Mouse (Mus musculus) induced T-regulatory cell, adult 2 months (primary cell): ENCODE measurements around the gene Clasp2.

ENCODE experiments used
- DNase-seq: peaks from one replicate; pipeline ENCODE4 v3.0.0-alpha.2; 2012; ENCODE audit warnings: low read depth

Gene Clasp2

DNA sequence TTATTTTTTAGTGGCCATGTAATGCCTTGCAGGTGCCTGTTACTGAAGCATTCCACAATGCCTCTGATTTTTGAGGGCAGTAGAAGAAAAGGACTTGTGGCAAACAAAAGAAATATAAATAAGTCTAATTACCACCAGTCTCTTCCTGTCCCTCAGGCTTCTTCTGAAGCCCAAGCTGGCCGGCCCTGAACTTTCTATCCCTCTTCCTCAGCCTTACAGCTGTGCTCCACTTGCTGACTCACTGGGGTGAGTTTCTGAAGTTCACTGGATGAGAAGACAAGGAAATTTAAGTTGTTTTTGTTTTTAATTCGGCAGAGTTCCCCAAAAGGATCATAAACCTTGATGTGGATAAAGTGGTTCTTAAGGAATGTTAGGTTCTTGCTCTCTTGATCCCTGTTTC, 74.6 kb downstream of the Clasp2 start:
- DNase-seq, result no peak

DNA sequence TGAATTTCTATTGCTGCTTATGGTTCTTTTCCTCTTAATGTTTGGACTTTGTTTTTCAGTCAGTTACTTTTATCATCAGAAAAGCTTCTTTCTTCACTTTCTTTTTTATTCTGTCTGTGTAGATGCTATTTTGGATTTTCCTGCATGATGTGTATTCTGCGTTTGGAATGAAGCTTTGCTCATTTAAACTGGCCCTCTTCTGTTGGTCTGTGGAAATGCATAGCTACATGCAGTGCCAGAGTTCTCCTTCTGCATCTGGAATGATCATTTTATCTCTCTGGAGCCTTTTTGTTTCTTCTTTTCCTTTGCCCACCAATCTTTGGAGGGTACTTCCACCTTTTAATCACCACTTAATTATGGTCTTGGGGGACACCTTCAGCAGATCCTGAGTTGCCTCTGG, 80.9 kb downstream of the Clasp2 start:
- DNase-seq, result no peak

DNA sequence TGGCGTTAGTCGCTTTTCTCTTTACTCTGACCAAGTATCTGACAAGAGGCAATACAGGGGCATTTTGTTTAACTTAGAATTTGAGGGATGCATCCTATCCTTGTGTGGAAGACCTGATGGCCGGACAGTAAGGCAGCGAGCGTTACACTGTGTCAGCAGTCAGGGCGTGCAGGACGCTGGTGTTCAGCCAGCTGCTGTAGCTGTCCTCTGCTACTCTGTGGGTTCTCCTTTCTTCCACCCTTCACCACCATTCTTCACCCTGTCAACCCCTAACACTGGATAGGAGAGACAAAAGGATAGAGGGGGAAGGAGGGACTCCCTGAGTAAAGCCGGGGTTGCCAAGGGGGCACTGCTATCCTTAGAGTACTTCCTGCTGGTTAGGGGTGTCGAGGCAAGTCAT, 87.4 kb downstream of the Clasp2 start:
- DNase-seq, result no peak

DNA sequence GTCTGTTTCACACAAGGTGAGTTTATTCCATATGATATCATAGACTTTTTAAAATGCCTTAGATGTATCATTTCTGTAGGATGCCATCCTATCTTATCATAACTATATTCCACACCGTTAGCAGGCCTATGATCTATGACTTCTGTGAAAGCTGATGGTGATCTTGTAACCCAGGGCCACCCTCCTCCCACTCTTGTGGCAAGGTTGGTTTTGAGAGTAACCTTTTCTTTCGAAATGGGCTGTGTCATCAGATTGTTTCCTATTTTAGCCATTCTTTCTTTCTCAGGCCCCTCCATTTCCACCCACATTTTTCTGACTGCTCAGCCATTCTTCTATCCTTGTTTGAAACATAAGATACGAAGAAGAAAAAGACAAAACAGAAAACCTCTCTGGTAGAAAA, 88.9 kb downstream of the Clasp2 start:
- no peak for DNase-seq

- no peak for DNase-seq
Observed at GRCm38 (mm10) chr9:113833481-113833880, 92.2 kb downstream of the Clasp2 start.

- no peak for DNase-seq
Observed at GRCm38 (mm10) chr9:113837001-113837400, 95.7 kb downstream of the Clasp2 start.

DNA sequence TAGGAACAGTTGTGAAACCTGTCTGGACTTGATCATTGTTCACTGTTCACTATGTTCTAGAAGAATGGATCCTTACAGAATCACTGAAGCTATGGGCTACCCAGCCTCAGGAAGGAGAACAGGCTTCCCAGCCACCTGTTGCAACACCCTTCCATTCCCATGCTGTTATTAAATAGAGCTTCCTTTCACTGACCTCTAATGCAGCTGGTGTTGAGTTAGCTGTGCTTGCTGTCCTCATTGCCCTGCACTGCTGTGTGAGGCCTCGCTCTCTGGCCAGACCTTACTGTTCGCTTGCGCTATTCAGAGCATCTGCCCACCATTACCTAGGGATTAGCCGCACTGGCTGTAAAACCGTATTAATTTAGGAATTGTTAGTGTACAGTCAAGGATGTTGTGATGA, 96.2 kb downstream of the Clasp2 start:
- no peak for DNase-seq

- no peak for DNase-seq
Observed at GRCm38 (mm10) chr9:113844029-113844428, 102.8 kb downstream of the Clasp2 start.

DNA sequence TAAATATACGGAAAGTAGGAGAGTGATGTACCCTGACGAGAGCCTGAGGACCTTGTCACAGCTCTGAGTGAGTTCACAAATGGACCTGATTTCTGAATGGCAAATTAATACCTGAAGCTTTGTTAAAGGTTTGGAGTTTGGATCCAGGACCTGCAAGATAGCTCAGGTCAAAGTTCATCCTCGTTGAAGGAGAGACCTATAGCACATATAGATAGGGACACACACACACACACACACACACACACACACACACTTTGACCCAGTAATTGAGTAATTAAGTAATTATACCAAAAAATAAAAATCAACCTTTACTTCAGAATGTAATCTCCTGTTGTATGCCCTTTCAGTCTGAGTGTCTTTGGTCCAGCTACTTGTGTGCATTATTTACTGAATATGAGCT, 114.2 kb downstream of the Clasp2 start:
- DNase-seq, result no peak

DNA sequence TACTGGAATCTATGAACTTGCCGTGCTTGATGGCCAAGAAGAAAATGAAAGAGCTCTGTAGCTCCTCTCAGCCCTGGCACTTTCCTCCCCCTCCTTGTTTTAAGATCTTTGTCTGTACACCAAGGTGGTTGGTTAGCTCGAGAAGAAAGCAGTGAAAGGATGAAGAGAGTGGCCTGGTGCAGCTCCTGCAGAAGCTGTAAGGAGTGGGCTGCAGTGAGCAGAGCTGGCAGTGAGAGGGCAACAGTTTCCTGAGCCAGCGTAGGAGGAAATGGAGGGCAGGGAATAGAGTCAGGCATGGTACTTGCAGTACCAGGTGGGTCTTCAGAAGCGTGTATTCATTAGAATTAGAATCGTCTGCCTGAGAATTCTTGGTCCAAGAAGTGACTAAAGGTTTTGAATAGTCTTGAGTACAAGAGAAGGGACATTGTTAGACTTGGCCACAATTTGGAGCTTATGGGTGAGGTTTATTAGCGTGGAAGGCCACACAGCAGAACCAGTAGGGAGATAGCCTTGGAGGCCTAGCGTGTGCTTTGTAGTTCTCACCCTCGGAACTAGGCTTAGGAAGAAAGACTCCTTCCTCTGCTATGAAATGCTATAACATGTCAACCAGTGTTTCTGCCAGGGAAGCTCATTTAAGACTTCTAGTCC, 116.1 kb downstream of the Clasp2 start:
- no peak for DNase-seq

- DNase-seq, result no peak
Observed at GRCm38 (mm10) chr9:113857929-113858440, 116.7 kb downstream of the Clasp2 start.

DNA sequence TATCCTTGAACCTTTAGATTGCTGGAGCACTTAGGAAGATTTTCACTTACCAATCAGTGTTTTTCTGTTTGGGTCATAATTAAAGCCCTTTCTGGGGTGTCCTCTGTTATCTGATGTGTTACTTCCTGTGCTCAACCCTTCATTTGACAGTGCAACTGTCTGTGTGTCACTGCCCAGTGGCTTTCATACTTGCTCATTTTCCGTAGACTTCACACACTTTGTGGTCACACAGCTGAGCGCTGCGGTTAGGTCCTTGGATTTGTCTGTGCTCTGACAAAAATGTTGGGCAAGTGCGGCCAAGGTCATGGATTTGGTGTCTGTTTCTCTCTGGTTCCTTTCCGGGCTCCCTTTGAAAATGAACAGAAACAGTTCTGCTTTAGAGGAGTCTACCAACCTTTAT, 118.1 kb downstream of the Clasp2 start:
- DNase-seq, result peak; percentile 44

GRCm38 (mm10) chr9:113863370-113863999, 122.2 kb downstream of the Clasp2 start:
- no peak for DNase-seq

- DNase-seq, result no peak
Observed at GRCm38 (mm10) chr9:113867951-113868350, 126.7 kb downstream of the Clasp2 start.

DNA sequence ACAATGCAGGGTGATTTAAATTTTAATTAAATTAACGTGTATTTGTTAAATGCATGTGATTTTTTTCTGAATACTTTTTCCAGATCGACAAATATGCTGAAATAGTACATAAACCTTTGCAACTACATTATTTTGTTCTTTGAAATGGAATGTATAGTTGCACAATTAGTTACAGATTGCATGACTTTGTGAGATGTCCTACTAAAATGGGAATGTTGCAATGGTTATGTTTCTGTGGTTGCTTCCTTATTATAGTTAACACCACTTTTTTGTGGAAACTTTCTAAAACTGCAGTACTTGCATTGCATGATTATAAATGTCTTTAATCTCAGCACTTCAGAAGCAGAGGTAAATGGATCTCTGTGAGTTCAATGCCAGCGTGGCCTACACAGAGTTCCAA, 153.6 kb downstream of the Clasp2 start:
- DNase-seq, result no peak

GRCm38 (mm10) chr9:113903136-113903535, 161.9 kb downstream of the Clasp2 start:
- DNase-seq, result no peak

GRCm38 (mm10) chr9:113904315-113904714, 163.0 kb downstream of the Clasp2 start:
- peak; percentile 20 for DNase-seq

DNA sequence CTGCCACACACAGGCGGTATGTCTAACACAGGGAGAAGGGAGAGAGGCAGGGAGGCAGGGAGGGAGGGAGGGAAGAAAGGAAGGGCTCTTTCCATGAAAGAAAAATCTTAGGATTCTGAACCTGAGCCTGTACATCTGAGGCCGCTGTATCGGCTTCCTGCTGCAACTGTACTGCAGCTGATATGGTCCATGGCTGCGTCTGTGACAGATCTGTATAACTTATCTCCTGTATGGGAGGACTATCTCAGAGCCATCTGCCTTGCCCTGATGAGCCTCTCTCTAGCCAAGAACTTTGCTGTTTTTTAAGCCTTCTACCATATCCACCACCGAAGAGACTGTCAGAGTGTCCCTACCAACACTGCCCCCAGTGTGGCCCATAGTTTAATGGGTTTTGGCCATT, 174.5 kb downstream of the Clasp2 start:
- no peak for DNase-seq

GRCm38 (mm10) chr9:113922677-113923076, 181.4 kb downstream of the Clasp2 start:
- no peak for DNase-seq

DNA sequence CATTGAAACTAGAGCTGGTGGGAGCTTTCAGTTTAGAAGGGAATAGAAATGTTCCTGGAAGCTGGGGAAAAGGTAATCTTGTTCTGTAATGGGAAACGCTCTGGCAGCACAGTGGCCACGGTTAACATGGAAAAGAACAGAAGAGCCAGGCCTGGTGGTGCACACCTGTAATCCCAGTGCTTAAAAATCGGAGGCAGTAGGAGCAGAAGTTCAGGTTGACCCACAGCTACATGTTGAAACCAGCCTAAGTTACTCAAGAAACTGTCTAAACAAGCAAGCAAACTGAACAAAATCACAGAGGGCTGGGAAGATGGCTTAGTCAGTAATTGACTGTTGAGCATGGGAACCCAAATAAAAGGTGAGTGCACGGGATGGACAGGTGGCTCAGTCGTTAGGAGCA, 183.6 kb downstream of the Clasp2 start:
- DNase-seq, result no peak

- DNase-seq, result no peak
Observed at GRCm38 (mm10) chr9:113928591-113928990, 187.3 kb downstream of the Clasp2 start.

DNA sequence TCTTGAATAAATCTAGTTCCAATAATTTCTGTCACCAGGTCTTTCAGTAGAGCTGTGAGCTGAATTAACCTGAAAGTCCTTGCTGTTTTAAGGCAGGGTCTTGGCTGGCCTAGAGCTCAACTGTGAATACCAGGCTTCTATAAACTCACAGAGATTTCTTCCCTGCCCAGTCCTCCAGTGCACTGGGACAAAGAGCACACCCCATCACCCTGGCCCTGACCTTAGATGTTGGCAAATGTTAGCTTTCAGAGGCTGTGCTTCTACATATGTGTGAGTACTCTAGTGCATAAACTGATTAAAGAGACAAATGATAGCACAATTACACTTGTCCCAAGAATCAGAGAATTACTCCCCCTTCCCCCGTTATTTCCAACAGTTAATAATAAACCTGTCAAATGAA, 188.4 kb downstream of the Clasp2 start:
- no peak for DNase-seq

- DNase-seq, result peak; percentile 97
Observed at GRCm38 (mm10) chr9:113930534-113931374, 189.5 kb downstream of the Clasp2 start, which contains the start of gene Ubp1. TSS of gene Ubp1 (plus strand) at chr9:113930934.
